Mouse (Mus musculus): ENCODE results near the gene Faim2.

- TF ChIP-seq CTCF (IDR thresholded peaks at IDR 0.05; ENCODE audit: insufficient read depth, low read depth, low read length), result no peak
- TF ChIP-seq POLR2A (IDR thresholded peaks at IDR 0.05; ENCODE audit: insufficient read depth, low read depth, low read length), result no peak
Measured at GRCm38 (mm10) chr15:99469067-99469466, 58.9 kb downstream of the Faim2 start.
